Mouse (Mus musculus) embryonic facial prominence, embryonic 15.5 days (tissue): ENCODE results near the gene Ecsit. TPM values are rescaled to one million over a fixed set of nuclear protein-coding genes. Genes with fewer than 3 reads are reported as not detected.
A peak's percentile ranks its signal among the peaks of the same experiment; 100 is the strongest.

Experiments used
- ATAC-seq: fragments of 200-750 bp; cut with Nextera tagmentation; 2 replicates; pipeline ENCODE4 v1.8.0; 2017; ENCODE audit warnings: low read depth, moderate TSS enrichment; ENCODE audit not compliant: insufficient number of reproducible peaks, low FRiP score, low TSS enrichment
- H3K27ac ChIP-seq: fragments of 300-500 bp; sonication (generic); replicated peaks from 2 replicates; pipeline ENCODE4 v1.5.1; 2015; ENCODE audit warnings: mild to moderate bottlenecking, inconsistent platforms
- H3K27me3 ChIP-seq: fragments of 300-500 bp; sonication (generic); 2 replicates; pipeline ENCODE4 v1.6.1; 2015; ENCODE audit warnings: inconsistent platforms
- H3K36me3 ChIP-seq: fragments of 300-500 bp; sonication (generic); 2 replicates; pipeline ENCODE4 v1.6.1; 2015; ENCODE audit warnings: mild to moderate bottlenecking, inconsistent platforms
- H3K4me1 ChIP-seq: fragments of 300-500 bp; sonication (generic); 2 replicates; pipeline ENCODE4 v1.6.1; 2015; ENCODE audit warnings: inconsistent platforms
- H3K4me2 ChIP-seq: fragments of 300-500 bp; sonication (generic); replicated peaks from 2 replicates; pipeline ENCODE4 v1.6.1; 2015; ENCODE audit warnings: mild to moderate bottlenecking, inconsistent platforms
- H3K4me3 ChIP-seq: fragments of 300-500 bp; sonication (generic); replicated peaks from 2 replicates; pipeline ENCODE4 v1.5.1; 2015; ENCODE audit warnings: mild to moderate bottlenecking, inconsistent platforms
- H3K9ac ChIP-seq: fragments of 300-500 bp; sonication (generic); 2 replicates; pipeline ENCODE4 v1.6.1; 2015; ENCODE audit warnings: inconsistent platforms
- H3K9me3 ChIP-seq: fragments of 300-500 bp; sonication (generic); replicated peaks from 2 replicates; pipeline ENCODE4 v1.6.1; 2016; ENCODE audit warnings: inconsistent platforms
- WGBS: fragments of 180-500 bp; shearing (Covaris S2); methylation state at CpG from one replicate; pipeline ENCODE4 v1.1.7; 2015; 5-methylcytosine and 5-hydroxymethylcytosine counted together
- polyA plus RNA-seq: library from polyadenylated mRNA; unstranded; fragments of >200 nt; fragmentation: Nextera tagmentation; extraction: Ambion mirVana; gene quantifications from 2 replicates; pipeline ENCODE4 v1.2.1, GENCODE M21; 2015

The Ecsit gene
- polyA plus RNA-seq, 1 experiment from 2014 or later, result 41.8 TPM

DNA sequence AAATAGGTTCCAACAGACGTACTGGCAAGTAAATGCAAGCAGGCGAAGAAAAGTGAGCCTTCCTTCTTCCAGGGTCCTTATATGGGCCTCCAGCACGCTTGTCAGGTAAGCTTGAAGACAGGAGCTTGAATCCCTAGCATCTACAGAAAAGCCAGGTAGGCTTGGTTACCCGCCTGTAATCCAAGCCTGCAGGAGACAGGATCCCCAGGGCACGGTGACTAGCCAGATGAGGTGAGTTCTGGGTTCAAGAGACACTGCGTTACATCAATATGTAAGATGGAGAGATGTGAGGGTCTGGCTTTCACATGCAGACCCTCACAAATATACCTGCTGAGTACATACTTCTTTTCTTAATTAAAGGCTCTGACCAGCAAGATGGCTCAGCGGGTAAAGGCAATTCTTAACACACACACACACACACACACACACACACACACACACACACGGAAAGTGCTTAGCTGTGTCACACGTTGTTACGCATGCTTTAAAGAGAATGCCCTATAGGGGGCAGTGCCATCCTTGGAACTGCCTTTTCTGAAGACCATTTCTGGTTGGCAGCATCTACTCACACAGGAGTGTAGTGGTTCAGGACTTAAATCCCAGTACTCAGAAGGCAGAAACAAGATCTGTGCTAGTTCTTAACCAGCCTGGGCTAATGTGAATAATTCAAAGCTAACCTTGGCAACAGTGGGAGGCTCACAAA lies 32.7 kb upstream of the Ecsit start:
- peak overlapping the region; percentile 85 for H3K4me2 ChIP-seq
- no peak for ATAC-seq
- H3K4me1 ChIP-seq, result peaks cover 15% of the 10 kb centered on the region
- no peak overlapping the region for H3K27ac ChIP-seq
- peak overlapping the region; percentile 90 for H3K4me3 ChIP-seq
- H3K9me3 ChIP-seq, result no peaks in the 10 kb centered on the region
- H3K36me3 ChIP-seq, result peaks cover 12% of the 10 kb centered on the region
- H3K9ac ChIP-seq, result no peak overlapping the region
- H3K27me3 ChIP-seq, result no peaks in the 10 kb centered on the region
- WGBS, result 46% methylated on average over 10 of the region's 10 CpGs

DNA sequence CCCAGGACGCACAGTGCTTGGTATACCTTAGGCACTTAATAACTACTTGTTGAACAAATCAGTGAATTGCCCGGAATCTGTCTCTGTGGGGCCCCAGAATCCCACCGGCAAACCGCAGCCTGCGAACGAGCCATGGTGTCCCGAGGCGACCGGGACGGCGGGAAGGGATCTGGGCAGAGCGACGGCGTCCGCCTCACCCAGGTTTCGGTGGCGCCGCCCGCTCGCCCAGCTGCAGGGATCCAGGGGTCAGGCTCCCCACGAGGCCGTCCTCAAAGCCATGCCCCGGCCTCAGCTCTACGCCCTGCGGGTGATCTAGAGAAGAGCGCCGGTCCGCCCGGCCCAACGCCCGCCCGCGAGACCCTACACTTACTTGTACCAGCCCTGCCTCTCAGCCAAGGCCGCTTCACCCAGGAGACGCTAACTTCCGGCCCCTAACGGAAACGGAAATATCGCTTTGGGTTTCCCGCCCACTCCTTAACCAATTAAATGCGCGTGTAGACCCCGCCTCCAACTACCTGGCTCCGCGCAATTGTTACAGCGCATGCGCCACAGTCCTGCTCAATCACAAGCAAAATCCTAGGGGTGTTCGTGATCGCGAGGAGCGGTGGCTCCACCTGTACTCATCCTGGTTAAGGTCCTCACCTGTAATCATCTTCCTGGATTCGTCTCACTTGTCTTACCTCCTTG lies 31.6 kb upstream of the Ecsit start, which contains the start of gene Elof1:
TSS of gene Elof1 (minus strand) at position 433 of the 687 bp plus-strand sequence.
- ATAC-seq, result peak; percentile 89
- Histone ChIP-seq H3K36me3 (peaks cover 22% of the 10 kb centered on the region), H3K4me3 (peak within 1 kb of the TSS; percentile 90), H3K9ac (peak within 1 kb of the TSS; percentile 95), H3K4me1 (peaks cover 15% of the 10 kb centered on the region), H3K27me3 (no peaks in the 10 kb centered on the region), H3K4me2 (peak within 1 kb of the TSS; percentile 85), H3K9me3 (no peaks in the 10 kb centered on the region), H3K27ac (peak within 1 kb of the TSS; percentile 82)
- WGBS, result under 1% methylated on average over 52 of the region's 52 CpGs

DNA sequence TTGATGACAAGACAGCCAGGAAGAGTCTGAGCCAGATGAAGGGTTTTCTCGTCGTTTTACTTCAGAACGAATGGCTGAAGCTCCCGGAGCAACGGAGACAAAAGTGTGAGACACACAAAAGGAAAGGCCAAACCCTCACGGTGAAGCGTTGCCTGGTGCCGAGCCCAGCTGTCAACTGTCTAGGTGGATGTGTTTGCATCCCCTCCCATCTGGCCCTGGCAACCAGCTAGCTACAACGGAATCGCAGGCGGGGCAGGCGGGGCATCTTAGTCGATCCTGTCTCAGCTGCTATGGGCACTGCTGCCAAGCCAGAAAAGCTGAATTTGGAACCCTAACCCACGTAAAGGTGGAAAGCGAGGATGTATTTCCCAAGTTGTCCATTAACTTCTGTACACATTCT lies 30.8 kb upstream of the Ecsit start:
- H3K4me1 ChIP-seq, result peaks cover 15% of the 10 kb centered on the region
- peak overlapping the region; percentile 85 for H3K4me2 ChIP-seq
- no peak for ATAC-seq
- peak overlapping the region; percentile 82; the same call in 1 of the 2 replicates for H3K27ac ChIP-seq
- peak overlapping the region; percentile 95 for H3K9ac ChIP-seq
- WGBS, result 35% methylated on average over 15 of the region's 15 CpGs
- H3K36me3 ChIP-seq, result peaks cover 30% of the 10 kb centered on the region
- H3K27me3 ChIP-seq, result no peaks in the 10 kb centered on the region
- peak overlapping the region; percentile 90 for H3K4me3 ChIP-seq
- H3K9me3 ChIP-seq, result no peaks in the 10 kb centered on the region

DNA sequence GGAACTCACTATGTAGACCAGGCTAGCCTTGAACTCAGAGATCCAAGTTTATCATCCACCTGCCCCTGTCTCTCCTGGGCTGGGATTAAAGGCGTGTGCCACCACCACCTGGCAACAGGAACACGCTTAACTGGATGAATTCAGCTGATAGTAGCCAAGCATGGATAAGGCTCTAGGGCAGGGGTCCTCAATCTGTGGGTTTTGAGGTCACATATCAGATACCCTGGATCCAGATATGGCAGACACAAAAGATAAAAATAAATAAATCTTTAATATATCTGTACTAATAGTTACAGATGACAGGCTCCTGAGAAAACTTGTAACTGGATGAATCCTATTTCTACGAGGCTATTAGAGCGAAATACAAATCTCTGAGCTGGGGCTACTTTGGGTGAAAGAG lies 30.4 kb upstream of the Ecsit start:
- peaks cover 34% of the 10 kb centered on the region for H3K36me3 ChIP-seq
- H3K27me3 ChIP-seq, result no peaks in the 10 kb centered on the region
- peak overlapping the region; percentile 90 for H3K4me3 ChIP-seq
- ATAC-seq, result no peak
- peaks cover 15% of the 10 kb centered on the region for H3K4me1 ChIP-seq
- WGBS, result 85% methylated on average over 4 of the region's 4 CpGs
- peak overlapping the region; percentile 95 for H3K9ac ChIP-seq
- no peaks in the 10 kb centered on the region for H3K9me3 ChIP-seq
- H3K4me2 ChIP-seq, result peak overlapping the region; percentile 85
- H3K27ac ChIP-seq, result no peak overlapping the region

DNA sequence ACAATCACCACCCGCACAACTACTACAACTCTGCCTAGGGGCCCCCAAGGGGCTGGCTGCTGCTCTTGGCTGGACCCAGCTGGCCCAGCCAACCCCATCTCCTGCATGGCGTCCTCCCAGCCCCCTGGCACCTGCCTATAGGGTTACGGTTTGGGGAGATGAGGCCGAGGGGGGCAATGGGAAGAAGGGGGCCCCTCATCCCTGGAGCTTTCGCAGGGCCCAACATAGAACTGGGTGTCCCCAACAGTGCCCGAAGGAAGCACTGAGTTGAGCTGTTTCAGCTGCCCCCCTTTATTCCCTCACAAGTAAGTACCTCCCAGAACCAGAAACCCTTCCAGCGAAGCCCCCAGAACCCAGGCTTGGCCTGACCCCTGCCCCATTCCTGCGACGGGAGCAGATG lies 23.0 kb upstream of the Ecsit start:
- Histone ChIP-seq H3K36me3 (peaks cover 31% of the 10 kb centered on the region), H3K4me1 (no peaks in the 10 kb centered on the region), H3K4me3 (no peak overlapping the region), H3K9me3 (no peaks in the 10 kb centered on the region), H3K9ac (no peak overlapping the region), H3K27me3 (no peaks in the 10 kb centered on the region), H3K4me2 (no peak overlapping the region), H3K27ac (no peak overlapping the region)
- no peak for ATAC-seq
- 84% methylated on average over 9 of the region's 9 CpGs for WGBS

DNA sequence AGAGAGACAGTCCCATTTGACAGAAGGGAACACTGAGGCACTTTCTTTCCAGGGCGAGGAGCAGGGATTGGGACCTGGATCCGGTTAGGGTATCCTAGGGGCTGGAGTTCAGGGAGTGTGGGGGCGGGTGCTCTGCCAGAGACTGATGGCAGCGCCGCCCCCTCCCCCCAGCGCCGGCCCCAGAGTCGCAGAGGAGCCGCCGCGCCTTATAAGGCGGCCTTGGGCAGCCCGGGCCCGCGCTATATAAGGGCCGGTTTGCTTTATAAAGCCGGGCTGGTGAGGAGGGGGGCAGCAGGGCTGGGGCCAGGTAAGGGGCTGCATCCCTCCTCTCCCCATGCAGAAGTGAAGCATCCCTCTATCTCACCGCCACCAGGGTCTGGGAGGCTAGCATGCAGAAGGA lies 14.7 kb upstream of the Ecsit start:
- Histone ChIP-seq H3K4me3 (0 out of 2 replicates have a peak overlapping the region, but pooled peaks have one; percentile 6), H3K4me2 (peak overlapping the region; percentile 9; the same call in 1 of the 2 replicates), H3K9me3 (no peaks in the 10 kb centered on the region), H3K4me1 (peaks cover 4% of the 10 kb centered on the region; the same call in 1 of the 2 replicates), H3K9ac (no peak overlapping the region), H3K27me3 (peaks cover 32% of the 10 kb centered on the region), H3K27ac (no peak overlapping the region), H3K36me3 (no peaks in the 10 kb centered on the region)
- 4% methylated on average over 18 of the region's 18 CpGs for WGBS
- ATAC-seq, result no peak

DNA sequence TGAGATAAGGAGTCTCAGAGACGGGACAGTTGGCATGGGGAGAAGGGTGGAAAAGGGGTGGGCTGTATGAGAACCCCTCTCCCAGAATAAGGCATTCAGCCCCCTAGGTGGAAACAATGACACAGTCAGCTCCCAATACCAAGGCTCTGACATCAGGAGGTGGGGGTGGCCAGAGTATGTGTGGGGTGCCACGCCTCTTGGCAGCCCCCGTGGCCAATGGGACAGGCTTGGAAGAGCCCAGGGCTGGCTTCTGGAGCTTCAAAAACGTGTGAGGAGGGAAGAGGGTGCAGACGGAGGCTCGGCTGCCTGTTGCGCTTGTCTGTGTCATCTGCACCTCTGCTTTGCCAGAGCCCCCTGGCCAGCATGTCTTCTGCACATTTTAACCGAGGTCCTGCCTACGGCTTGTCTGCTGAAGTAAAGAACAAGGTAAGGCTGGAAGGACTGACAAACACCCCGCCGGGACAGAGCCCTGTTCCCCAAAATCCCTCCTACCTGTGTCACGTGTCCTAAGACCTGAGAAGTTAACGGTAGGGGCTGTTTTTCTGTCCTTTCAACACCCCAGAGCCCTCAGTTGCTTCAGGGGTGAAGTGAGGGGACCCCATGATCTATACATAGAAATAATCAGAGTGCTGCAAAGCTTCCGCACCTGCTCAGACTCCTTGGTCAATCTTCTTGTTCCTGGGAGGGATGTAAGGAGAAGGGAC lies 13.9 kb upstream of the Ecsit start, which contains the start of gene Cnn1:
TSS of gene Cnn1 (plus strand) at position 224 of the 704 bp plus-strand sequence.
- Histone ChIP-seq H3K4me1 (peaks cover 4% of the 10 kb centered on the region; the same call in 1 of the 2 replicates), H3K4me3 (0 out of 2 replicates have a peak within 1 kb of the TSS, but pooled peaks have one; percentile 6), H3K27ac (no peak within 1 kb of the TSS), H3K4me2 (peak within 1 kb of the TSS; percentile 9; the same call in 1 of the 2 replicates), H3K9me3 (no peaks in the 10 kb centered on the region), H3K9ac (no peak within 1 kb of the TSS), H3K36me3 (no peaks in the 10 kb centered on the region), H3K27me3 (peaks cover 32% of the 10 kb centered on the region)
- ATAC-seq, result no peak
- WGBS, result 8% methylated on average over 14 of the region's 14 CpGs

DNA sequence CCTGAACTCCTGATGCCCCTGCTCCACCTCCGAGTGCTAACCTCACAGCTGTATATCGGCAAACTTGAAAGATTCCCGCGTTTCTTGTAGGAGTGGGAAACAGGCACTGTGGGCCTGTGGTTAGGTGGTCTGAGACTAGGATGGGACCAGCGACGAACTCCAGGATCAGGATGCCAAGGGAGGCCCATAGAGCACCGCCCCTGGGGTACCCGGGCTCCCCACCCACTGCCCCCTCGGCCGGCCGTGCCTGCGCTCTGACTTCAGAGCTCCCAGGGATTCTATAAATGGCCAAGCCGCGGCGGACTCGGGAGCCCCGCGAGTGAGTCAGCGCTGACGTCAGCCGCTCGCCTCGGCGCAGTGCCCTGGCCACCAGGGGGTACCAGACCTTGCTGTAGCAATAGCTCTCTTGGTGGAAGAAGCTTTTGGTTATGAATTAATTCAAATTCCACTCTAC lies 10.6 kb upstream of the Ecsit start:
- peak; percentile 45; the same call in 1 of the 2 replicates for ATAC-seq
- Histone ChIP-seq H3K4me3 (peak overlapping the region; percentile 37), H3K9ac (peak overlapping the region; percentile 33; the same call in 1 of the 2 replicates), H3K4me1 (peaks cover 4% of the 10 kb centered on the region; the same call in 1 of the 2 replicates), H3K27ac (no peak overlapping the region), H3K9me3 (no peaks in the 10 kb centered on the region), H3K27me3 (peaks cover 27% of the 10 kb centered on the region), H3K36me3 (no peaks in the 10 kb centered on the region), H3K4me2 (peak overlapping the region; percentile 66)
- under 1% methylated on average over 24 of the region's 24 CpGs for WGBS

DNA sequence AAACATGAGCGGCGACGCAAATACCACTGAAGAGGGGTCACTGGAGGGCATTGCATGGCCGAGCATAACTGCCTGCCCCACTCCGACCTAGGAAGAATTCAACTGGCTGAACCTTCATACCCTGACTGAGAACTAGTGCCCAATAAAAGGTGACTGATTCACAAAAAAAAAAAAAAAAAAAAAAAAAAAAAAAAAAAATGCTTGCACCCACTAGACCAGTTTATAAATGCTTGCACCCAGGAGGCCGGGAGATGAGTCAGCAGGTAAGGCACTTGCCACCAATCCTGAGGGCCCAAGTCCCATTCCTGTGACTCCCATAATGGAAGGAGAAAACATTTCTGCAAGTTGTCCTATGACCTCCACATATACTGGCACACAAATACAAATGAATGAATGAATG lies 7.5 kb upstream of the Ecsit start:
- no peak for ATAC-seq
- H3K4me1 ChIP-seq, result no peaks in the 10 kb centered on the region

DNA sequence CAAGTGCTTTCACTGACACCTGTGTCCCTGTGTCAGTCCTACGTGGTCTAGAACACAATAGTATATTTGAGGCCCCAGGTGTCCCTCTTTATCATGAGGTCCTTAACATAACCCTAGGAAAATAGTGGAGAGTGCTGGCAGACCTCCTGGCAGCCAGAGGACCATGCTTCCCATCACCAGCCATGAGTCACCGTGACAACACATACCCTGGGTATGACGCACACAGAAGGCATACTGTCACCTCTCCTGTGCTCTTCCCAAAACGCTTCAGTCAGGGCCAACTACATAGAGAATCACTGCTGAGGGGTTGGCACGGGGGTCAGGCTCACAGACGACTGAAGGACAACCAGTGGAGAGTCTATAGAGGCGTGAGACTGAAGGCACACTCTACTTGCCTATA lies 4.7 kb upstream of the Ecsit start:
- no peak for ATAC-seq
- no peaks in the 10 kb centered on the region for H3K9me3 ChIP-seq
- H3K27me3 ChIP-seq, result no peaks in the 10 kb centered on the region
- no peak overlapping the region for H3K27ac ChIP-seq
- H3K9ac ChIP-seq, result no peak overlapping the region
- H3K36me3 ChIP-seq, result no peaks in the 10 kb centered on the region
- WGBS, result 84% methylated on average over 7 of the region's 7 CpGs
- no peak overlapping the region for H3K4me2 ChIP-seq
- peaks cover 7% of the 10 kb centered on the region for H3K4me1 ChIP-seq
- no peak overlapping the region for H3K4me3 ChIP-seq

More for the DNA sequence above, 7.5 kb upstream of the Ecsit start:
- Histone ChIP-seq H3K9me3 (no peaks in the 10 kb centered on the region), H3K9ac (no peak overlapping the region), H3K4me2 (no peak overlapping the region), H3K27me3 (peaks cover 1% of the 10 kb centered on the region; the same call in 1 of the 2 replicates), H3K36me3 (no peaks in the 10 kb centered on the region), H3K27ac (no peak overlapping the region), H3K4me3 (no peak overlapping the region)
- 85% methylated on average over 6 of the region's 6 CpGs for WGBS

DNA sequence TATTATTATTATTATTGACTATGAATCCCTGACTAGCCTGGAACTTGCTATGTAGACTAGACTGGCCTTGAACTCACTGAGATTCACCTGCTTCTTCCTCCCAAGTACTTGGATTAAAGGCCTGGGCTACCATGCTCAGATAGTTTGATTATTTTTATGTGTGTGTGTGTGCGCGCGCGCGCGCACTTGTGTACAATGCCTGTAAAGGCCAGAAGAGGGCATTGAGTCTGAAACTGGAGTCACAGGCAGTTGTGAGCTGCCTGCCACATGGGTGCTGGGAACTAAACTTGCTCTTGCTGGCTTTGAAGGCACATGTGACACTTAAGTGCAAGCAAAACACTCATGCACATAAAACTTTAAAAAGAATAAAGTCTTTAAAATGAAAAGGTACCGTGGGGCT lies 4.0 kb upstream of the Ecsit start:
- H3K36me3 ChIP-seq, result no peaks in the 10 kb centered on the region
- no peaks in the 10 kb centered on the region for H3K9me3 ChIP-seq
- no peak overlapping the region for H3K4me3 ChIP-seq
- H3K4me1 ChIP-seq, result peaks cover 11% of the 10 kb centered on the region
- no peak overlapping the region for H3K9ac ChIP-seq
- no peak overlapping the region for H3K4me2 ChIP-seq
- over 99% methylated on average over 7 of the region's 7 CpGs for WGBS
- no peak for ATAC-seq
- H3K27ac ChIP-seq, result no peak overlapping the region
- no peaks in the 10 kb centered on the region for H3K27me3 ChIP-seq
